Mouse (Mus musculus): ENCODE data around the gene Ckb. TPM values are rescaled to one million over a fixed set of nuclear protein-coding genes. Genes with fewer than 3 reads are reported as not detected.
"Not testable (repeated sequence)": the region's sequence is repeated elsewhere in the genome, so short reads cannot be mapped to it uniquely, and the experiment has no call there.

Ckb gene
- 765 and 774 TPM in 2 replicates for polyA plus RNA-seq (2015; fragmentation: Nextera tagmentation; extraction: Ambion mirVana)

DNA sequence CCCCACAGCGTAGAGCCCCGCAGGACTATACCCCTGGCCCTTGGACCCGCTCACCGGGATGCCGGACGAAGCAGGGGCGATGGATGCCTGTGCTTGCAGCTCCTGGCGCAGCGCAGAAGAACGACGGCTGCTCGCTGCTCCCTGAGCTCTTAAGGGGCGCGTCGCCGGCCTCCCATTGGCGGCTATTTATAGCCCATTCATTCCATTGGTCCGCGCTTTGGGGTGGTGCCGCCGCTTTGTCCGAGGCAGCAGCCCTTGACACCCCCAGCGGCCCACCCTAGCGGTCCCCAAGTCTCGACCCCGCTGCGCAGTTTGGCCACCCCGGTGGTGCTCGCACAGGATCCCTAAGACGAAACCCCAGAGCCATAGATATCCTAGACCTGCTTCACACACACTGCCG, at the start of gene Ckb:
Gene Ckb, minus strand, starts transcription at position 163 of the 400 bp plus-strand sequence.
- Histone ChIP-seq H3K9me3 (no peaks in the 10 kb centered on the region), H3K4me2 (replicated peaks) (peak within 1 kb of the TSS; percentile 98), H3K27ac (peak within 1 kb of the TSS; percentile 67), H3K9ac (peak within 1 kb of the TSS; percentile 73), H3K4me3 (replicated peaks) (peak within 1 kb of the TSS; percentile 70), H3K4me1 (replicated peaks) (peaks cover 61% of the 10 kb centered on the region), H3K27me3 (replicated peaks) (0 out of 2 replicates have a peak, but pooled peaks cover 12% of the 10 kb centered on the region), H3K36me3 (no peaks in the 10 kb centered on the region)
- WGBS: under 1% methylated on average over 31 of the region's 31 CpGs
- peak; percentile 67 for ATAC-seq

DNA sequence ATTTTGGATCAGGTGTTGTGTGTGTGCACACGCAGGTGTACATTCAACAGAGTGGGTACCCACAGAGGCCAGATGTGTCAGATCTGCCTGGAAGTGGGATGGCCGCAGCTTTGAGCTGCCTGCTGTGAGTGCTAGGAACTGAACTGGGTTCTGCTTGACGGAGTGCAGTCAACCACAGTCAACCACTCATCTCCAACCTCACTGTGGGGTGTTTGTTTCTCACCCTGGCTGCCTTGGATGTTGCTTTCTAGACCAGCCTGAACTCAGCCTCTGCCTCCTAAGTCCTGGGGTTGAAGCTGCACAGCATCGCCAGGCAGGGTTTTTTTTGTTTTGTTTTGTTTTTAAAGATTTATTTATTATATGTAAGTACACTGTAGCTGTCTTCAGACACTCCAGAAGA, 48.1 kb upstream of the Ckb start:
- peaks cover 7% of the 10 kb centered on the region; the same call in 1 of the 2 replicates for H3K36me3 ChIP-seq
- H3K4me3 ChIP-seq (replicated peaks): no peak overlapping the region
- no peak overlapping the region for H3K27ac ChIP-seq
- WGBS: 87% methylated on average over 4 of the region's 4 CpGs
- no peak overlapping the region for H3K9ac ChIP-seq
- no peak for ATAC-seq
- no peak overlapping the region for H3K4me2 ChIP-seq (replicated peaks)
- no peaks in the 10 kb centered on the region for H3K27me3 ChIP-seq (replicated peaks)
- H3K4me1 ChIP-seq (replicated peaks): peaks cover 4% of the 10 kb centered on the region; the same call in 1 of the 2 replicates
- H3K9me3 ChIP-seq: no peaks in the 10 kb centered on the region

DNA sequence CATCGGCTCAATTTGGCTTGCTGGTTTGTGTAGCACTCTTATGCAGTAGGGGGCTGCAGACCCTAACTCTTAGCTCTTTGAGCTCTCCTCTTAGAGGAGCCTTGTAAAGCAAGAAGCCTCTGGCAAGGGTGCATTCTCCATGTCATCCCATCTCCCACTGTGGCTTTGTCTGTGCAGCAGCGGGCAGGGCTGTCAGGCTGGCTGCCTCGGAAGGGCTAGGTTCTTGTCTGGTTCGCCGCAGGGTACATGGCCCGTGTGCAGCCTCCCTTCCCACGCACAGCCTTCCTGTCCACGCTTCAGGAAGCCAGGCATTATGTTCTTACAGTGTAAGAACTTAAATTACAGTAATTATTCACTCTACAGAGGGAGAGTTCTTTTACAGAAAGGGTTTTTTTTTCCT, 46.5 kb upstream of the Ckb start:
- Histone ChIP-seq H3K27me3 (replicated peaks) (no peaks in the 10 kb centered on the region), H3K36me3 (peaks cover 5% of the 10 kb centered on the region; the same call in 1 of the 2 replicates), H3K4me3 (replicated peaks) (no peak overlapping the region), H3K9me3 (no peaks in the 10 kb centered on the region), H3K4me2 (replicated peaks) (no peak overlapping the region), H3K27ac (no peak overlapping the region), H3K4me1 (replicated peaks) (peaks cover 3% of the 10 kb centered on the region; the same call in 1 of the 2 replicates), H3K9ac (no peak overlapping the region)
- 73% methylated on average over 8 of the region's 8 CpGs for WGBS
- ATAC-seq: no peak

DNA sequence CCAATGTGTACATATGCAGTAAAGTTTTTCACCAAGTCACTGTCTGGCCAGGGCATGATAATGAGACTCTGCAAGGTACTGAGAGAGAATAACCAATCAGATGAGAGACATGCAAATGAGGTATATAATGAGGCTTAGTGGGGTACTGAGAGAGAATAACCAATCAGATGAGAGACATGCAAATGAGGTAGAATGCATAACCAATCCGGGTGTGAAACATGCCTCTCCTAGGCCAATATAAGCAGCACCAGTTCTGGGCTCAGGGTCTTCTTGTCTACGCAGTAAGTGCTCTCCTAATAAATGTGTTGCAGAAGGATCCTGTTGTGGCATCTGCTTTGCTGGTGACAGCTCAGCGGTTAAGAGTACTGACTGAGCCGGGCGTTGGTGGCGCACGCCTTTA, 44.4 kb upstream of the Ckb start:
- no peak for ATAC-seq
- Histone ChIP-seq H3K27me3 (replicated peaks) (no peaks in the 10 kb centered on the region), H3K36me3 (peaks cover 5% of the 10 kb centered on the region; the same call in 1 of the 2 replicates), H3K4me3 (replicated peaks) (no peak overlapping the region), H3K4me1 (replicated peaks) (peaks cover 9% of the 10 kb centered on the region; the same call in 1 of the 2 replicates), H3K4me2 (replicated peaks) (no peak overlapping the region), H3K9ac (no peak overlapping the region), H3K9me3 (no peaks in the 10 kb centered on the region), H3K27ac (no peak overlapping the region)
- 98% methylated on average over 7 of the region's 7 CpGs for WGBS

DNA sequence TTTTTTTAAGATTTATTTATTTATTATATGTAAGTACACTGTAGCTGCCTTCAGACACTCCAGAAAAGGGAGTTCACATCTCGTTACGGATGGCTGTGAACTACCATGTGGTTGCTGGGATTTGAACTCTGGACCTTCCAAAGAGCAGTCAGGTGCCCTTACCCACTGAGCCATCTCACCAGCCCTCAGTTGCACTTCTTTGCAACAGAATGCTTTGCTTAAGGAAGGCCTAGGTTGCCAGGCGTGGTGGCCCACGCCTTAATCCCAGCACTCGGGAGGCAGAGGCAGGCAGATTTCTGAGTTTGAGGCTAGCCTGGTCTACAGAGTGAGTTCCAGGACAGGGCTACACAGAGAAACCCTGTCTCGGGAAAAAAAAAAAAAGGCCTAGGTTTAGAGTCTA, 41.7 kb upstream of the Ckb start:
- WGBS: 74% methylated on average over 6 of the region's 6 CpGs
- not testable (repeated sequence) for H3K9ac ChIP-seq; H3K9me3 ChIP-seq; ATAC-seq; H3K27me3 ChIP-seq (replicated peaks); H3K27ac ChIP-seq
- H3K36me3 ChIP-seq: peaks cover 15% of the 10 kb centered on the region
- H3K4me1 ChIP-seq (replicated peaks): peaks cover 11% of the 10 kb centered on the region; the same call in 1 of the 2 replicates
- peak overlapping the region; percentile 72 for H3K4me2 ChIP-seq (replicated peaks)
- peak overlapping the region; percentile 99 for H3K4me3 ChIP-seq (replicated peaks)

DNA sequence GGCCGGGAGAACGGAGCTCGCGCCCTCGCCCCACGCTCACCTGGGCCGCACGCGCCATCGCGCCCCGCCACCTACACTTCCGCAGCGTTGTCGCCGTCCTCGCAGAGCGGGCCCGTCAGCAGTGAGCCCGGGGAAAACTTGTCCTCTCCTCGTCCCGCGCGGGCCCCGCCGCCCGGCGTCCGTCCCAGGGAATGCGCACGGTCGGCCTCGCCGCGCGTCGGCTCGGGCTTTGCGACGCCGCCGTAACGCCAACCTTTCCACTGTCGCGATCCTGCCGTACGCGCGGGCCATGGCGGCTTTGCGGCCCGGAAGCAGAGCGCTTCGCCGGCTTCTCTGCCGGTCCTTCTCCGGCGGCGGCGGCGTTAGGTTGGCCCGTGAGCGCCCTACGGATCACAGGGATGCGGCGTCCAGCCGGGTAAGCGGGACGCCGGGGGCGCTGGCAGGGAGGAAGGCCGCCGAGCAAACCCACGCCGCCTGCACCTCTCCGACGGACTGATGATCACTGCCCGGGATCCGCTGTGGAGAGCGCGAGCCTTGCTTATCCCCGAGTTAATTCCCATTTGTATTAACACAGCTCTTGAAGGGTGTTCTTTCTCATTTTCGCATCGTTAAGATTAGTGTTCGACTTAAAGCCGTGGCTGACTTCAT, 41.0 kb upstream of the Ckb start, which contains the start of the genes Bag5 and Apopt1:
Gene Bag5, minus strand, starts transcription at position 254 of the 648 bp plus-strand sequence.
Gene Apopt1, plus strand, starts transcription at position 258 of the 648 bp plus-strand sequence.
- peak within 1 kb of the TSS; percentile 99 for H3K4me3 ChIP-seq (replicated peaks)
- H3K4me2 ChIP-seq (replicated peaks): peak within 1 kb of the TSS; percentile 72

DNA sequence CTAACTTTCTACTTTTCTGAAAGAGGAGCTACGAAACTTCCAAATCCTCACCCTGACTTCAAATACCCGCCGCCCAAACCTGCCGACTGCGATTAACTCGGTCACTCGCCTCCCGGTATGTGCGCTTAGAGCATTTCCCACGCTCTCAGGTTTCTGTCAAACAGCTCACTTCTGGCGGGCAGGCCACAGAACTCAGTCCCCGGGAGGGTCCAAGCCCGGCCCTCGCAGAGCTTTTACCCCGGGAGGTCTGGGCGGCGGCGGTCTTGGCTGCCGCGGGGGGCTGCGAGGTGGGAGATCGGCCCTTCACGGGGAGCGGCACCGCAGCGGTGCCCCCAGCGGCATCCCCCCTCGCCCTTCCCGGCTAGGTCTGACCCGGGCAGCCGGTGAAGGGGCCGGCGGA, 40.3 kb upstream of the Ckb start:
- peaks cover 11% of the 10 kb centered on the region; the same call in 1 of the 2 replicates for H3K4me1 ChIP-seq (replicated peaks)
- WGBS: under 1% methylated on average over 33 of the region's 33 CpGs
- no peaks in the 10 kb centered on the region for H3K9me3 ChIP-seq
- H3K27ac ChIP-seq: peak overlapping the region; percentile 70
- H3K4me2 ChIP-seq (replicated peaks): peak overlapping the region; percentile 72
- peak; percentile 48 for ATAC-seq
- peak overlapping the region; percentile 99 for H3K4me3 ChIP-seq (replicated peaks)
- H3K9ac ChIP-seq: peak overlapping the region; percentile 98
- H3K27me3 ChIP-seq (replicated peaks): no peaks in the 10 kb centered on the region
- peaks cover 18% of the 10 kb centered on the region for H3K36me3 ChIP-seq

More for the DNA sequence above, 41.0 kb upstream of the Ckb start, which contains the start of the genes Bag5 and Apopt1:
- Histone ChIP-seq H3K9ac (peak within 1 kb of the TSS; percentile 98), H3K27me3 (replicated peaks) (no peaks in the 10 kb centered on the region), H3K4me1 (replicated peaks) (peaks cover 11% of the 10 kb centered on the region; the same call in 1 of the 2 replicates), H3K27ac (peak within 1 kb of the TSS; percentile 84), H3K9me3 (no peaks in the 10 kb centered on the region), H3K36me3 (peaks cover 15% of the 10 kb centered on the region)
- peak; percentile 95 for ATAC-seq
- under 1% methylated on average over 79 of the region's 86 CpGs for WGBS

DNA sequence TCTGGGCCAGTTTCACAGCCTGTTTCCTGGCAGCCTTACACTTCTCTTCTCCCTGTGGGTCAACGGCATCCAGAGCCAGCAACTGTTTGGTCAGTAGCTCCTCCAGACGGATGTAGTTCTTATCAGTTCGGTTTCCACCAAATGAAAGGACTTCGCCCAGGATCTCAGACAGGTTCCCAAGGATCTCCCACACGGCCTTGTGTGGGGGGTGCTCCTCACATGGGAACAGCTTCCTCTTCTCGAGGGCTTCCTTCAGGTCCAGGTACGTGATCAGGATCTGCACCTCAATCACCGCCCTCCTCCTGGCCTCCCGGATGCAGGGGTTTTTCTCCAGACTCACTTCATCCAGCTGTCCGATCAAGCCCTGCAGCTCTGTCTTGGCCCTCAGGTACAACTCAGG, 38.0 kb upstream of the Ckb start:
- Histone ChIP-seq H3K36me3 (peaks cover 14% of the 10 kb centered on the region), H3K9ac (no peak overlapping the region), H3K9me3 (no peaks in the 10 kb centered on the region), H3K27ac (no peak overlapping the region), H3K4me3 (replicated peaks) (no peak overlapping the region), H3K4me1 (replicated peaks) (peaks cover 18% of the 10 kb centered on the region), H3K4me2 (replicated peaks) (no peak overlapping the region), H3K27me3 (replicated peaks) (no peaks in the 10 kb centered on the region)
- WGBS: 83% methylated on average over 10 of the region's 10 CpGs
- no peak for ATAC-seq

DNA sequence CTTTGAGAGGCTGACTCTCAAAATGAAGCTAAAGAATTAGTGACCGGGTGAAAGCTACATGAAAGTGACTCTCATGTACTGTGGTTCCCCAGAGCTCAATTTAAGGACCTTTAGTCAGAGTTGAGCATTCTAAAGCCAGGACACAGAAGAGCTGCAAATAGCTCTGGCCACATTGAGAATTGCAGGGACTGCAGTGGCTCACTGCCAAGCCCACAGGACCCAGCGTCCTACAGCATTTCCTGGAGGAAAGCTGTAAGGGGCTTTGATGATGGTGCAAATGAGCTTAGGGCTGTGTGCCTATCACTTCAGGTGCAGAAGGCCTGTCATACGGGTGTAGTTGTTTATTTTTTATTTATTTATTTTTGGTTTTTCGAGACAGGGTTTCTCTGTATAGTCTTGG, 36.0 kb upstream of the Ckb start:
- Histone ChIP-seq H3K27me3 (replicated peaks) (no peaks in the 10 kb centered on the region), H3K4me2 (replicated peaks) (no peak overlapping the region), H3K4me3 (replicated peaks) (no peak overlapping the region), H3K9ac (no peak overlapping the region), H3K4me1 (replicated peaks) (peaks cover 26% of the 10 kb centered on the region), H3K27ac (no peak overlapping the region), H3K36me3 (peaks cover 14% of the 10 kb centered on the region), H3K9me3 (no peaks in the 10 kb centered on the region)
- WGBS: 68% methylated on average over 4 of the region's 4 CpGs
- ATAC-seq: no peak

DNA sequence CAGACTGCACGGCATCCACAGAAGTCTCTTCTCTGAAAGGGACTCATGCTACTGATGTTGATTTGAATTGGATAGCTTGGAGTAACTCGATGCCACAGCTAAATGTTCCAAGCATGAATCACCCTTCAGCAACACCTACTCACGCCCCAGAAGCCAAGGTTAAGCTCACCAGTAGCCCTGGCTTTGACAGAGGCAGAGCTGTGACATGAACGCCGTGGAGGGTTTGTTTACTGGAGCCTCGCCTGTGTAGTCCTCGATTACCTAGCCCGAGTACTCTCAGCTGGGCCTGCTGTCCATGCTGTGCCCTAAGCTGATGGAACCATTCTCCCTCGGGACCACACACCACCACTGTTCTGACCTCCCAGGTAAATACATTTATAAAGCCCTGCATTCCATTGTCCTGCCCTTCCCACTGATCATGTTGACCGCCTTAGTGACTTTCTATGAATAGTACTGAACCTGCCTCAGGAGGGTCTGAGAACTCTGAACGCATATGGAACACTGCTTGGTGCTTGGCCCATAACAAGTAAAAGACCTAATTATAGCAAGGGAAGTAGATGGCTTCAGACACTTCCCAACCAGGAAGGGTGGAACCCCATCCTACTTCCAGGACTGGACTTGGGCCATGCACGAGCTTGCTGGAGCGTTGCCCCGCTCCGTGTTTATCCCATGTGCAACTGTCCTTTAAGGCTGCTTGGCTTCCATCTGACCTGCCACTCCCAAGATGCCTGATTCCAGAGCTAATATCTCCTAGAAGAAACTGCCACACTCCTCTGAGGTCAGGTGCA, 33.2 kb upstream of the Ckb start:
- Histone ChIP-seq H3K27me3 (replicated peaks) (no peaks in the 10 kb centered on the region), H3K4me2 (replicated peaks) (no peak overlapping the region), H3K36me3 (peaks cover 9% of the 10 kb centered on the region), H3K27ac (peak overlapping the region; percentile 34; the same call in 1 of the 2 replicates), H3K9me3 (no peaks in the 10 kb centered on the region), H3K9ac (no peak overlapping the region), H3K4me1 (replicated peaks) (peaks cover 18% of the 10 kb centered on the region), H3K4me3 (replicated peaks) (no peak overlapping the region)
- 41% methylated on average over 15 of the region's 15 CpGs for WGBS
- peak; percentile 31; the same call in 1 of the 2 replicates for ATAC-seq

DNA sequence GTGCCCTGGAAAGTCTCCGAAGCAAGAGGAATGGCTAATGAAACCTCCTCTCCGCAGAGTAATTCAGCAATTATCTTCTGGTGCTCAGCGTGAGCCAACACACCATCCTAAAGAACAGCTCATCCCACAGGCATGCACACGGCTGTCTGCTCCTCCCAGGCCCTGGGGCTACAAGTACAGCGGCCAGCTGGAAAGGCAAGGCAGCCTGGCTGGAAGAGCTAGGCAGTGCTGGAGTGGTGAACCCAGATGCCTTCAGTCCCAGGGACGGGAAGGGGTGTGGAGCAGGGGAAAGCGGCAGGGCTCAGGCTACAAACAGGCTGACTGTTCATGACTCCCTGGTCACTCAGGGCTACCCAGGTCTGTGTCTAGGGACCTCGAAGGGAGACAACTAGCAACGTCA, 32.5 kb upstream of the Ckb start:
- WGBS: 31% methylated on average over 9 of the region's 9 CpGs
- Histone ChIP-seq H3K36me3 (0 out of 2 replicates have a peak, but pooled peaks cover 3% of the 10 kb centered on the region), H3K4me2 (replicated peaks) (no peak overlapping the region; the same call in 1 of the 2 replicates), H3K27ac (peak overlapping the region; percentile 34), H3K9ac (no peak overlapping the region), H3K9me3 (no peaks in the 10 kb centered on the region), H3K4me1 (replicated peaks) (peaks cover 18% of the 10 kb centered on the region), H3K4me3 (replicated peaks) (no peak overlapping the region), H3K27me3 (replicated peaks) (no peaks in the 10 kb centered on the region)
- peak; percentile 69 for ATAC-seq

DNA sequence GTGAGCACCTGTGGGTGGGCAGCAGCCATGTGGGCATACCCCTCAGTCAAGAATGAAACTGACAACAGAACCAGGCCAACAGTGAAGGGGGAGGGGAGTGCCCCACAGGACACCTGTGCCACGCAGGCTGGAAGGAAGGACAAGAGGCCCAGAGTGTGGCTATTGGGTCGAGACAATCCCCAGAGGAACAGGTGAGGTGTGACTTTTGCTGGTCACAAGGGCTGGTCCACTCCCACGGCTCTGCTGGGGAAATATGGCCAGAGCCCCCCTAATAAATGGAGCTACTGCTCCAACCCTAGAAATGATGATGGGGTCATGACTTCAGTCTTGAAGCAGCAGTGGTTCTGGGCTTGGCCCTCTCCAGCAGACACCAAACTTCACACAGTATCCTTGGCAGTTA, 31.2 kb upstream of the Ckb start:
- H3K4me1 ChIP-seq (replicated peaks): peaks cover 20% of the 10 kb centered on the region
- H3K9me3 ChIP-seq: no peaks in the 10 kb centered on the region
- H3K27ac ChIP-seq: no peak overlapping the region
- H3K4me2 ChIP-seq (replicated peaks): no peak overlapping the region
- no peaks in the 10 kb centered on the region for H3K27me3 ChIP-seq (replicated peaks)
- WGBS: 75% methylated on average over 3 of the region's 3 CpGs
- 0 out of 2 replicates have a peak, but pooled peaks cover 3% of the 10 kb centered on the region for H3K36me3 ChIP-seq
- H3K4me3 ChIP-seq (replicated peaks): no peak overlapping the region
- ATAC-seq: no peak
- H3K9ac ChIP-seq: no peak overlapping the region
